Mouse (Mus musculus): ENCODE measurements at regions not wholly inside any gene's neighbourhood (a gene's known extent, or its start where the extent isn't known, plus 50 kb on each side); places are given as distances from the start of the nearest gene placed in this dataset.
"Not testable (repeated sequence)": the region's sequence is repeated elsewhere in the genome, so short reads cannot be mapped to it uniquely, and the experiment has no call there.

GRCm38 (mm10) chr16:3334355-3334754 lies 256.5 kb upstream of the Olfr161 start:
- ATAC-seq (ENCODE audit: low FRiP score); H3K4me1 ChIP-seq (ENCODE audit: control insufficient read depth, insufficient read depth, low read length); H3K4me2 ChIP-seq; H3K4me3 ChIP-seq (ENCODE audit: low read depth, low read length); H3K9me3 ChIP-seq (ENCODE audit: control insufficient read depth, low read length); DNase-seq (ENCODE audit: low spot score, missing footprints); H3K36me3 ChIP-seq (ENCODE audit: control insufficient read depth, insufficient read depth, low read length); H3K27ac ChIP-seq (ENCODE audit: low read depth, low read length); H3K27me3 ChIP-seq (ENCODE audit: control insufficient read depth, insufficient read depth, low read length); H3K9ac ChIP-seq (ENCODE audit: low read length): not testable (repeated sequence)
- 79% methylated on average over 3 of the region's 5 CpGs for WGBS

- H3K27ac ChIP-seq (ENCODE audit: low read depth, low read length); H3K9me3 ChIP-seq (ENCODE audit: control insufficient read depth, low read length); DNase-seq (ENCODE audit: low spot score, missing footprints); H3K4me2 ChIP-seq; H3K36me3 ChIP-seq (ENCODE audit: control insufficient read depth, insufficient read depth, low read length); H3K9ac ChIP-seq (ENCODE audit: low read length); H3K27me3 ChIP-seq (ENCODE audit: control insufficient read depth, insufficient read depth, low read length); H3K4me3 ChIP-seq (ENCODE audit: low read depth, low read length); ATAC-seq (ENCODE audit: low FRiP score); H3K4me1 ChIP-seq (ENCODE audit: control insufficient read depth, insufficient read depth, low read length): not testable (repeated sequence)
- WGBS: 34% methylated on average over 4 of the region's 4 CpGs
Observed at GRCm38 (mm10) chr16:3343372-3343771, 247.5 kb upstream of the Olfr161 start.

- not testable (repeated sequence) for H3K4me1 ChIP-seq (ENCODE audit: control insufficient read depth, insufficient read depth, low read length); ATAC-seq (ENCODE audit: low FRiP score); H3K4me3 ChIP-seq (ENCODE audit: low read depth, low read length); H3K27ac ChIP-seq (ENCODE audit: low read depth, low read length); H3K9ac ChIP-seq (ENCODE audit: low read length); H3K9me3 ChIP-seq (ENCODE audit: control insufficient read depth, low read length); H3K4me2 ChIP-seq; H3K36me3 ChIP-seq (ENCODE audit: control insufficient read depth, insufficient read depth, low read length); DNase-seq (ENCODE audit: low spot score, missing footprints); H3K27me3 ChIP-seq (ENCODE audit: control insufficient read depth, insufficient read depth, low read length)
- WGBS: no CpG with 5 or more reads among the region's 1 CpGs
Observed at GRCm38 (mm10) chr16:3344725-3345380, 246.0 kb upstream of the Olfr161 start.

- not testable (repeated sequence) for H3K4me2 ChIP-seq; ATAC-seq (ENCODE audit: low FRiP score); H3K9me3 ChIP-seq (ENCODE audit: control insufficient read depth, low read length); H3K9ac ChIP-seq (ENCODE audit: low read length); H3K4me3 ChIP-seq (ENCODE audit: low read depth, low read length); H3K27ac ChIP-seq (ENCODE audit: low read depth, low read length); H3K36me3 ChIP-seq (ENCODE audit: control insufficient read depth, insufficient read depth, low read length); H3K4me1 ChIP-seq (ENCODE audit: control insufficient read depth, insufficient read depth, low read length); H3K27me3 ChIP-seq (ENCODE audit: control insufficient read depth, insufficient read depth, low read length); DNase-seq (ENCODE audit: low spot score, missing footprints)
- 86% methylated on average over 1 of the region's 4 CpGs for WGBS
Observed at GRCm38 (mm10) chr16:3349382-3349781, 241.5 kb upstream of the Olfr161 start.

- WGBS: 54% methylated on average over 2 of the region's 4 CpGs
- not testable (repeated sequence) for H3K4me1 ChIP-seq (ENCODE audit: control insufficient read depth, insufficient read depth, low read length); H3K27me3 ChIP-seq (ENCODE audit: control insufficient read depth, insufficient read depth, low read length); H3K4me3 ChIP-seq (ENCODE audit: low read depth, low read length); H3K36me3 ChIP-seq (ENCODE audit: control insufficient read depth, insufficient read depth, low read length); H3K4me2 ChIP-seq; H3K27ac ChIP-seq (ENCODE audit: low read depth, low read length); H3K9me3 ChIP-seq (ENCODE audit: control insufficient read depth, low read length); DNase-seq (ENCODE audit: low spot score, missing footprints); H3K9ac ChIP-seq (ENCODE audit: low read length)
- ATAC-seq (ENCODE audit: low FRiP score): 0 out of 2 replicates have a peak, but pooled peaks have one; percentile 20
Observed at GRCm38 (mm10) chr16:3349850-3350547, 240.8 kb upstream of the Olfr161 start.

GRCm38 (mm10) chr16:3350668-3351507 lies 240.0 kb upstream of the Olfr161 start:
- WGBS: 84% methylated on average over 6 of the region's 7 CpGs
- not testable (repeated sequence) for H3K4me3 ChIP-seq (ENCODE audit: low read depth, low read length); H3K9me3 ChIP-seq (ENCODE audit: control insufficient read depth, low read length); H3K27ac ChIP-seq (ENCODE audit: low read depth, low read length); H3K9ac ChIP-seq (ENCODE audit: low read length); H3K36me3 ChIP-seq (ENCODE audit: control insufficient read depth, insufficient read depth, low read length); H3K4me2 ChIP-seq; H3K4me1 ChIP-seq (ENCODE audit: control insufficient read depth, insufficient read depth, low read length); H3K27me3 ChIP-seq (ENCODE audit: control insufficient read depth, insufficient read depth, low read length)
- DNase-seq (ENCODE audit: low spot score, missing footprints) (peak; percentile 91), ATAC-seq (ENCODE audit: low FRiP score) (peak; percentile 86)

- not testable (repeated sequence) for H3K9ac ChIP-seq (ENCODE audit: low read length); H3K4me1 ChIP-seq (ENCODE audit: control insufficient read depth, insufficient read depth, low read length); H3K4me3 ChIP-seq (ENCODE audit: low read depth, low read length); H3K36me3 ChIP-seq (ENCODE audit: control insufficient read depth, insufficient read depth, low read length); H3K9me3 ChIP-seq (ENCODE audit: control insufficient read depth, low read length); H3K27ac ChIP-seq (ENCODE audit: low read depth, low read length); H3K27me3 ChIP-seq (ENCODE audit: control insufficient read depth, insufficient read depth, low read length); H3K4me2 ChIP-seq
- 79% methylated on average over 3 of the region's 3 CpGs for WGBS
- DNase-seq (ENCODE audit: low spot score, missing footprints) (peak; percentile 53), ATAC-seq (ENCODE audit: low FRiP score) (peak; percentile 83)
Observed at GRCm38 (mm10) chr16:3351508-3352046, 239.3 kb upstream of the Olfr161 start.
